Mouse (Mus musculus) forebrain, postnatal 0 days (tissue): ENCODE data around the gene Mcam. TPM values are rescaled to one million over a fixed set of nuclear protein-coding genes. Genes with fewer than 3 reads are reported as not detected.
A peak's percentile ranks its signal among the peaks of the same experiment; 100 is the strongest.

ENCODE experiments used
- ATAC-seq: fragments of 200-750 bp; cut with Nextera tagmentation; 2 replicates; pipeline ENCODE4 v1.8.0; 2017; ENCODE audit warnings: mild to moderate bottlenecking, moderate library complexity
- DNase-seq: peaks from one replicate; pipeline ENCODE4 v3.0.0-alpha.2; 2015
- H3K27ac ChIP-seq: fragments of 300-500 bp; sonication (generic); 2 replicates; pipeline ENCODE4 v1.5.1; 2014; ENCODE audit warnings: low read depth, mild to moderate bottlenecking, antibody characterized with exemption, low read length, moderate library complexity, mixed read lengths
- H3K27me3 ChIP-seq: fragments of 300-500 bp; sonication (generic); 2 replicates; pipeline ENCODE4 v1.6.1; 2014; ENCODE audit warnings: mild to moderate bottlenecking, low read length, mixed read lengths; ENCODE audit not compliant: insufficient read depth
- H3K36me3 ChIP-seq: fragments of 300-500 bp; sonication (generic); 2 replicates; pipeline ENCODE4 v1.6.1; 2014; ENCODE audit warnings: mild to moderate bottlenecking, moderate library complexity; ENCODE audit not compliant: insufficient read depth
- H3K4me1 ChIP-seq: fragments of 300-500 bp; sonication (generic); 2 replicates; pipeline ENCODE4 v1.6.1; 2014; ENCODE audit warnings: antibody characterized with exemption; ENCODE audit not compliant: insufficient read depth
- H3K4me2 ChIP-seq: fragments of 300-500 bp; sonication (generic); 2 replicates; pipeline ENCODE4 v1.6.1; 2014; ENCODE audit warnings: low read depth, mild to moderate bottlenecking, moderate library complexity
- H3K4me3 ChIP-seq: fragments of 300-500 bp; sonication (generic); 2 replicates; pipeline ENCODE4 v1.5.1; 2014; ENCODE audit warnings: low read depth, low read length, mixed read lengths
- H3K9ac ChIP-seq: fragments of 300-500 bp; sonication (generic); 2 replicates; pipeline ENCODE4 v1.6.1; 2014; ENCODE audit warnings: mild to moderate bottlenecking
- H3K9me3 ChIP-seq: fragments of 300-500 bp; sonication (generic); 2 replicates; pipeline ENCODE4 v1.6.1; 2016; ENCODE audit warnings: low read length
- CTCF ChIP-seq: sonication (generic); IDR thresholded peaks from 2 replicates; pipeline ENCODE4 v1.5.1; 2016; ENCODE audit warnings: antibody characterized with exemption, control low read depth, low read depth
- WGBS: fragments of 180-500 bp; shearing (Covaris S2); extraction: QIAGEN DNeasy Blood & Tissue Kit; methylation state at CpG from one replicate; pipeline ENCODE4 v1.1.7; 2014; 5-methylcytosine and 5-hydroxymethylcytosine counted together
- polyA plus RNA-seq: library from polyadenylated mRNA; unstranded; fragments of >200 nt; fragmentation: Nextera tagmentation; extraction: Ambion mirVana; gene quantifications from 2 replicates; pipeline ENCODE4 v1.2.1, GENCODE M21; 2015
- total RNA-seq: library from RNA; depleted of rRNA; stranded (reverse); fragments of >200 nt; gene quantifications from 2 replicates; pipeline ENCODE4 v1.2.3, GENCODE M21; 2014

Mcam gene
- total and polyA plus RNA-seq, 2 experiments from 2014 or later = 5.0 to 21.1 TPM

- no peaks in the 10 kb centered on the region for H3K27me3 ChIP-seq
- no peak overlapping the region for H3K9ac ChIP-seq
- no peak for TF ChIP-seq CTCF
- H3K4me2 ChIP-seq = no peak overlapping the region
- H3K9me3 ChIP-seq = no peaks in the 10 kb centered on the region
- no peak overlapping the region for H3K4me3 ChIP-seq
- peaks cover 46% of the 10 kb centered on the region for H3K36me3 ChIP-seq
- H3K4me1 ChIP-seq = no peaks in the 10 kb centered on the region
- 94% methylated on average over 3 of the region's 3 CpGs for WGBS
- DNase-seq (no peak), ATAC-seq (no peak)
- no peak overlapping the region for H3K27ac ChIP-seq
Observed at GRCm38 (mm10) chr9:44159886-44160285, 25.6 kb downstream of the Mcam start.

- Histone ChIP-seq H3K36me3 (peaks cover 34% of the 10 kb centered on the region), H3K4me3 (no peak overlapping the region), H3K9me3 (no peaks in the 10 kb centered on the region), H3K9ac (no peak overlapping the region), H3K4me1 (no peaks in the 10 kb centered on the region), H3K27me3 (no peaks in the 10 kb centered on the region), H3K4me2 (no peak overlapping the region), H3K27ac (no peak overlapping the region)
- no peak for TF ChIP-seq CTCF
- DNase-seq (no peak), ATAC-seq (no peak)
- 92% methylated on average over 5 of the region's 5 CpGs for WGBS
Observed at GRCm38 (mm10) chr9:44168931-44169330, 34.7 kb downstream of the Mcam start.

GRCm38 (mm10) chr9:44170691-44171151 lies 36.5 kb downstream of the Mcam start:
- H3K9me3 ChIP-seq = no peaks in the 10 kb centered on the region
- TF ChIP-seq CTCF = no peak
- H3K4me1 ChIP-seq = no peaks in the 10 kb centered on the region
- H3K9ac ChIP-seq = no peak overlapping the region
- no peaks in the 10 kb centered on the region for H3K27me3 ChIP-seq
- 94% methylated on average over 3 of the region's 3 CpGs for WGBS
- H3K4me2 ChIP-seq = no peak overlapping the region
- peaks cover 29% of the 10 kb centered on the region for H3K36me3 ChIP-seq
- H3K27ac ChIP-seq = no peak overlapping the region
- no peak for DNase-seq
- no peak overlapping the region for H3K4me3 ChIP-seq
- ATAC-seq = no peak

GRCm38 (mm10) chr9:44175556-44175955 lies 41.3 kb downstream of the Mcam start:
- Histone ChIP-seq H3K27me3 (no peaks in the 10 kb centered on the region), H3K9me3 (no peaks in the 10 kb centered on the region), H3K4me2 (no peak overlapping the region), H3K4me1 (no peaks in the 10 kb centered on the region), H3K27ac (no peak overlapping the region), H3K4me3 (no peak overlapping the region), H3K9ac (no peak overlapping the region), H3K36me3 (peaks cover 11% of the 10 kb centered on the region)
- TF ChIP-seq CTCF = no peak
- no peak for ATAC-seq
- DNase-seq = no peak
- 74% methylated on average over 6 of the region's 6 CpGs for WGBS

GRCm38 (mm10) chr9:44175957-44176356 lies 41.7 kb downstream of the Mcam start:
- no peaks in the 10 kb centered on the region for H3K9me3 ChIP-seq
- no peak overlapping the region for H3K4me2 ChIP-seq
- ATAC-seq (no peak), DNase-seq (no peak)
- 89% methylated on average over 1 of the region's 1 CpGs for WGBS
- H3K36me3 ChIP-seq = peaks cover 9% of the 10 kb centered on the region
- H3K4me1 ChIP-seq = no peaks in the 10 kb centered on the region
- H3K27ac ChIP-seq = no peak overlapping the region
- TF ChIP-seq CTCF = no peak
- H3K9ac ChIP-seq = no peak overlapping the region
- no peaks in the 10 kb centered on the region for H3K27me3 ChIP-seq
- no peak overlapping the region for H3K4me3 ChIP-seq

- H3K4me3 ChIP-seq = no peak overlapping the region
Observed at GRCm38 (mm10) chr9:44177405-44177804, 43.1 kb downstream of the Mcam start.

GRCm38 (mm10) chr9:44178389-44178788 lies 44.1 kb downstream of the Mcam start:
- H3K9me3 ChIP-seq = no peaks in the 10 kb centered on the region
- ATAC-seq = no peak
- H3K27ac ChIP-seq = no peak overlapping the region
- H3K9ac ChIP-seq = no peak overlapping the region
- DNase-seq = no peak
- TF ChIP-seq CTCF = peak; percentile 32
- no peak overlapping the region for H3K4me3 ChIP-seq
- no peaks in the 10 kb centered on the region for H3K27me3 ChIP-seq
- H3K4me2 ChIP-seq = no peak overlapping the region
- no peaks in the 10 kb centered on the region for H3K4me1 ChIP-seq
- H3K36me3 ChIP-seq = no peaks in the 10 kb centered on the region
- WGBS = 86% methylated on average over 14 of the region's 14 CpGs

More at GRCm38 (mm10) chr9:44177405-44177804, 43.1 kb downstream of the Mcam start:
- Histone ChIP-seq H3K27ac (no peak overlapping the region), H3K36me3 (no peaks in the 10 kb centered on the region), H3K9ac (no peak overlapping the region), H3K4me2 (no peak overlapping the region), H3K27me3 (no peaks in the 10 kb centered on the region), H3K9me3 (no peaks in the 10 kb centered on the region), H3K4me1 (no peaks in the 10 kb centered on the region)
- TF ChIP-seq CTCF = no peak
- WGBS = 94% methylated on average over 2 of the region's 2 CpGs
- ATAC-seq = no peak
- DNase-seq = no peak
